Mouse (Mus musculus): ENCODE measurements around the gene Mef2d.
"Not testable (repeated sequence)": the region's sequence is repeated elsewhere in the genome, so short reads cannot be mapped to it uniquely, and the experiment has no call there.

Gene Mef2d

DNA sequence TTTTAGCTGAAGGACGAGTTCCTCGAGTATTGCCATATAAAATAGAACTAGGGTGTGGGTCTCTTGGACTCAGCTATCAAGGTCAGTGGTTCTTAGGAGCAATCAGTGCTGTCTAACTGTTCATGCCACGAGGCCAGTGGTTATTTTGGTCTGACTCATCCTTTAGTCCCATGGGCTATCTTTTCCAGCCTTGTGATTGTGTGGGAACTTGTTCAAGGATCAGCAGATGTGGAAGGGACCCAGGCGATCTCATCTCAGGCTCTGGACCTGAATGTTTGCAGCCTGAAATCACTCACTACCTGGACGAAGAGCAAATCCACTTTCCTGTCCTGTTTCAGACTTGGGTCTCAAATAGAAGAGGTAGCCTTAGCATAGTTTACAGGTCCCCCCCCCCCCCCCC is 34.9 kb downstream of the Mef2d start:
- intact Hi-C loops (cut with DNase I): no loop called here

- intact Hi-C loops (cut with DNase I): no loop called here
These were observed 35.6 kb downstream of the Mef2d start for GRCm38 (mm10) chr3:88177562-88178345.

- intact Hi-C loops (cut with DNase I): not testable (repeated sequence)
These were observed 36.2 kb downstream of the Mef2d start for GRCm38 (mm10) chr3:88178346-88178733.

DNA sequence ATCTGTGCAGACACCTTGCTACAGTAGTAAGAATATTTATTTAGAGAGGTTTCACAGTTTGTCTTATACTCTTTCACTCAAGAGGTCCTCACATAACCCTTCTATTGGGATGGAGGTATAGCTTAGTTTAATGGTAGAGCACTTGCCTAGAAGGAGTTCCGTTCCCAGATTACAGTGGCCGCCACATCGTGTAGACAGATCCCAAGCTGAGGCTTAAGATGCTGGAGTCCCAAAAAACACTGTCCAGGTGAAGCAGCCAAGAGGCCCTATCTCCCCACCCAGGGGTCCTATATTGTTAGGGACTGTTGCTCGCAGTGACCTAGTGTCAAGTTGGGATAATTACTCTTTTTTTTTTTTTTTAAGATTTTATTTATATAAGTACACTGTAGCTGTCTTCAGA is 36.8 kb downstream of the Mef2d start:
- intact Hi-C loops (cut with DNase I): no loop called here

DNA sequence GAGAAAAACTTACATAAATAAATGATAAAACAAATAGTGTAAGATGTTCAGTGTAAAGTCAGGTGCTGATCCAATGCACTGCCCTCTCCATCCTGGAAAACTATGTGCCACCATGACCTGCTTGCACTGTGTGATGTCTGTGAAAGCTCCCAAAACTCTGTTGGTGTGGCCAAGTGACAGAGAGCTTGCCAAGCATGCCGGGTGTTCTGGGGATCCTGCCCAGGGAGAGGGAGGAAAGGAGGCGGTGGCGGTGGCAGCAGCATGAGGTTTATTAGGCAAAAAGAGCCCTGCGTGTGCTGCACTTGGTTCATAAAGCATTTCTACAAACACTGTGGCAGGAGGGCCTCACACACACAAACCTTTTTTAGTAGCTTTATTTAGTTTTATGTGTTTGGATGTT is 39.2 kb downstream of the Mef2d start:
- intact Hi-C loops (cut with DNase I): no loop called here

DNA sequence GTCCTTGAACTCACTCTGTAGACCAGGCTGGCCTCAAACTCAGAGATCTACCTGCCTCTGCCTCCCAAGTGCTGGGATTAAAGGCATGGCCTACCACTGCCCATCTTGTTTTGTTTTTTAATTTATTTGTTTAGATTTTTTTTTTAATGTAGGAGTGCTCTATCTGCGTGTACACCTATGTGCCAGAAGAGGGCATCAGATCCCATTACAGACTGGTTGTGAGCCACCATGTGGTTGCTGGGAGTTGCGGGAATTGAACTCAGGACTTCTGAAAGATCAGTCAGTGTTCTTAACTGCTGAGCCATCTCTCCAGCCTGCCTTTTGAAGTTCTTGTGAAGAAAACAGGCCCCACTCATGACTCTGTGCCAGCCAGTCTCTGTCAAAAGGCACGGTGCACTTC is 44.3 kb downstream of the Mef2d start:
- intact Hi-C loops (cut with DNase I): no loop called here

GRCm38 (mm10) chr3:88191146-88191545 is 49.0 kb downstream of the Mef2d start:
- intact Hi-C loops (cut with DNase I): no loop called here

DNA sequence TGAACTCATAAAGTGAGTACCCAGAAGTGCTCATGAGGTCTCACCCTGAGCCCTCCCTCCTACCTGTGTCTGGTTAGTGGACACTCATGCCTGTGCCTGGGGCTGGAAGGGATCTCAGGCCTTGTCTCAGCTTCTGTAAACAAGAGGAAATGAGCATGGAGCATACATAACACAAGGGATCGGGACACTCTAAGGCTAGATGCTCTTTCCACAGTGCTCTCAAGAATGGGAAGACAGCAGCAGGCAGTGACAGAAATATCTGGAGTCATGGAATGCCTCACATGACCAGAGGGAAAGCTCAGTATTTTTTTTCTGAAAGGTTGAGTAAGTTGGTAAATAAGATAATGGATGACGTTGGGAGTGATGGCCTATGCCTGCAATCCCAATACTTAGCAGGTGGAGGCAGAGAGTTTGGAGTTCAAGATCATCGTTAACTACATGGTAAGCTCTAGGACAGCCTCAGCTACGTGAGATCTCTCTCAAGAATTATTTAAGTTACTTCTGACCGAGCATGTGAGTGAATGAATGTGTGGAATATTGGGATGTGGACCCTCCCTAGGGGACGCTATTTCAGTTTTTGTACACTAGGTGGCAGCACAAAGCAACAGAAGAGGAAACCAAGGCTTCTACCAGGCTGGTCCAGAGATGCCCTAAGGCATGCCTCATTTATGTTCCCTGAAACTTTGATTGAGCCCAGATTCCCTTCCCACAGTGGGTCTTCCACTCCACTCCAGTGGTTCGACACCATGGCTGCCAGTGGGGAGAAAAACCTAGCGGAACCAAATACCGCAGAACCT is 49.8 kb downstream of the Mef2d start:
- intact Hi-C loops (cut with DNase I): loop anchor here (1.0 kb wide), 1 partner anchor 51 kb away; no protein-coding TSS in a partner anchor

DNA sequence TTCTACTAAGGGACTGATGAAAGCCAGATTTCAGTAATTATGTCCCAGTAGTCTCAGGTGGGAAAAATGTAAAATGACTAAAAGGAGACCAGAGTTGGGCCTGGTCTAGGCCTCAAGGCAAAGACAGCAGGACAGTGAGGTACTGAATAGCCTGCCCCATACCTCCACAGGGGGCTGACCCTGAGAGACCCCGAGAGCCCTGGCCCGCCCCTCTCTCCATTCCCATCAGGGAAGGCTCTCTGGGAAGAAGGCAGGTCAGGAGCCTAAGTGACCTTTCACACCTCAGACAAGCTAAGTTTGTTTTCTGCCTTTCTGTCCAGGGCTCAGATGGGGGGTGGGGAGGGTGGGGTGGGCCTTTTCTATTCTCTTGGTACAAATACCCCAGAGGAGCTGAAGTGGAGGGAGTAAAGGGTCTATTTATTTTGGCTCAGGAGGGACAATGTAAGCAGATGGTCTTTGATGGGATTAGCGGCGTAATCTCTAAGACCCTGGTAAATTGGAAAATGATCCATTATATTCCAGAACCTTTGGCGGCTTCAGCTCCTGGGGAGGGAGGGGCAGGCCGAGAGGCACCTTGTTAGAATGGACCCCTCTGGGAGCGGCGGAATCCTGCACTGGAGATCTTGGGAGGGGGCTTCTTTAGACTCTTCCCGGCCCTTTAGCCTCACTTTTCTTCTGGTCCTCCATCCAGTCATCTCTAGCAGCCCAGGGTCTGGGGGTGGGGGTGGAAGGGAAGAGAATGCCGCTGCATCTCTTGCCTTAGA is 55.8 kb downstream of the Mef2d start:
- intact Hi-C loops (cut with DNase I): no loop called here

DNA sequence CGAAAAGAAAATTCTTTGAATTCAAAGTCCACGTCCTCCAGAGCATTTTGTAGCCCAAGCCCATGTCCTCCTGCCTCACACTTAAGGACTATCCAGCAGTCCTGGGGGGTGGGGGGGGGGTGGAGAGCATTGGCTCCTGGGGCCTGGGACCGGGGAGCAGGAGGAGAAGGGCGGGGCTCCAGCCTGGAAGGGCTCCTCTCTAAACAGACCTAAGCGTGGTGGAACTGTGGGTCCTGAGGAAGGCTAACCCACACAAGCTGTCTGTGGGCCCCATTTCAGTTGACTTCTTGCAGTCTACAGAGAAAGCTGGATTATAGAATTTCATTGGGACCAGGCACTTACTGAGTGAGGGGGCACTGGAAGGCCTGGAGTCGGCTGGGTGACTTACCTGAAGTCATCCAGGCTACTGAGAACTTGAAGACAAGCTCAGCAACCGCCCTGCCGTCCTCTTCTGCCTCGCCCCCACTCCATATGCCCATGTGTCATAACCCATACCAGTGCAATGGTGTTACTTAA is 56.4 kb downstream of the Mef2d start:
- intact Hi-C loops (cut with DNase I): no loop called here

GRCm38 (mm10) chr3:88199541-88200110 is 57.5 kb downstream of the Mef2d start:
- intact Hi-C loops (cut with DNase I): no loop called here

- intact Hi-C loops (cut with DNase I): no loop called here
These were observed 58.2 kb downstream of the Mef2d start for GRCm38 (mm10) chr3:88200161-88200971.

- intact Hi-C loops (cut with DNase I): no loop called here
These were observed 58.8 kb downstream of the Mef2d start for GRCm38 (mm10) chr3:88200972-88201330.

- intact Hi-C loops (cut with DNase I): no loop called here
These were observed 59.5 kb downstream of the Mef2d start for GRCm38 (mm10) chr3:88201640-88202039.

- intact Hi-C loops (cut with DNase I): no loop called here
These were observed 60.8 kb downstream of the Mef2d start for GRCm38 (mm10) chr3:88202986-88203385.

- intact Hi-C loops (cut with DNase I): no loop called here
These were observed 61.3 kb downstream of the Mef2d start for GRCm38 (mm10) chr3:88203456-88203855.

- intact Hi-C loops (cut with DNase I): no loop called here
These were observed 62.0 kb downstream of the Mef2d start for GRCm38 (mm10) chr3:88203999-88204700.

- intact Hi-C loops (cut with DNase I): no loop called here
These were observed 62.6 kb downstream of the Mef2d start for GRCm38 (mm10) chr3:88204751-88205150.

DNA sequence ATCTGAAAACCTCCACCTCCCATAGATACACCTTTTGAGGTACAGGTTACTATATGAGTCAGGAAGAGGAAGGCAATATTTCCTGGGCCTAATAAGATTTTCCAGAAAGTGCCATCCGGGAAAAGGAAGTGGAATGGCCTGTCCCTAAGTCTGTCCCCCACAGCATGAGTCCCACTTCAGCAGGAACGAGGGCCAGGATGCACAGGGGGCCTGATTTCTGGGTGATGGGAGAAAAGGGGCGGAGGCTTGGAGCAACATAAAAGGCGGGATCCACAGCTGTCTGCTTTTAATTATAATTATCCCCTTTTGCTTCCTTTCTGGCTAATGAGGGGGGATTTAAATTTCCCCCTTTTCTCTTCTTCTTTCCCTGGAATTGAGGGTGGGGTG is 63.0 kb downstream of the Mef2d start:
- intact Hi-C loops (cut with DNase I): no loop called here
